8 mouse cellular contexts compared by ENCODE assay signal in genomic region chr7:30090092-30090969, GRCm38 (mm10). TPM values are rescaled to one million over a fixed set of nuclear protein-coding genes. Genes with fewer than 3 reads are reported as not detected.
A peak's percentile ranks its signal among the peaks of the same experiment; 100 is the strongest.
DNase-seq lines count a peak whose midpoint lies in the region; ATAC-seq and TF ChIP-seq lines count a peak whose summit lies in the region.

TSS of gene Gm26920 (minus strand) at chr7:30090410.
TSS of gene Zfp566 (minus strand) at chr7:30090527.

- peak within 1 kb of the TSS; percentile 72 for H3K4me2 ChIP-seq in forebrain, embryonic 12.5 days
- peak within 1 kb of the TSS; percentile 81 for H3K4me2 ChIP-seq in heart, postnatal 0 days (ENCODE audit: low read depth, low read length)
- peak within 1 kb of the TSS; percentile 99 for H3K4me2 ChIP-seq in liver, embryonic 16.5 days (ENCODE audit: low read depth, low read length)
- H3K4me2 ChIP-seq in neural tube, embryonic 13.5 days = peak within 1 kb of the TSS; percentile 67

- H3K36me3 ChIP-seq in E14TG2a.4 (ENCODE audit: insufficient read depth, low read length) = peaks cover 18% of the 10 kb centered on the region
- peaks cover 18% of the 10 kb centered on the region for H3K36me3 ChIP-seq in forebrain, embryonic 12.5 days (replicated peaks)
- H3K36me3 ChIP-seq in heart, postnatal 0 days (replicated peaks; ENCODE audit: control insufficient read depth, insufficient read depth, low read length) = no peaks in the 10 kb centered on the region; the same call in 1 of the 2 replicates
- H3K36me3 ChIP-seq in liver, embryonic 16.5 days (ENCODE audit: control insufficient read depth, insufficient read depth) = no peaks in the 10 kb centered on the region
- H3K36me3 ChIP-seq in neural tube, embryonic 13.5 days = peaks cover 20% of the 10 kb centered on the region
- no peaks in the 10 kb centered on the region for H3K36me3 ChIP-seq in testis, adult 2 months (ENCODE audit: control insufficient read depth, insufficient read depth, low read length)

- peak within 1 kb of the TSS; percentile 88 for H3K27ac ChIP-seq in forebrain, embryonic 12.5 days
- peak within 1 kb of the TSS; percentile 60 for H3K27ac ChIP-seq in heart, postnatal 0 days (ENCODE audit: low read depth)
- H3K27ac ChIP-seq in liver, embryonic 16.5 days (ENCODE audit: low read length) = peak within 1 kb of the TSS; percentile 69
- H3K27ac ChIP-seq in neural tube, embryonic 13.5 days (replicated peaks) = peak within 1 kb of the TSS; percentile 85
- H3K27ac ChIP-seq in testis, adult 2 months (ENCODE audit: control insufficient read depth, insufficient read depth, low read depth, low read length) = peak within 1 kb of the TSS; percentile 90

- no peaks in the 10 kb centered on the region for H3K27me3 ChIP-seq in E14TG2a.4 (ENCODE audit: insufficient read depth, low read length)
- H3K27me3 ChIP-seq in forebrain, embryonic 12.5 days = no peaks in the 10 kb centered on the region
- no peaks in the 10 kb centered on the region for H3K27me3 ChIP-seq in heart, postnatal 0 days (ENCODE audit: control insufficient read depth, insufficient read depth, low read length)
- H3K27me3 ChIP-seq in liver, embryonic 16.5 days (ENCODE audit: control insufficient read depth, insufficient read depth, low read depth, low read length) = no peaks in the 10 kb centered on the region
- no peaks in the 10 kb centered on the region for H3K27me3 ChIP-seq in neural tube, embryonic 13.5 days
- H3K27me3 ChIP-seq in testis, adult 2 months (ENCODE audit: control insufficient read depth, insufficient read depth, low read length) = no peaks in the 10 kb centered on the region

- H3K4me3 ChIP-seq in E14TG2a.4 (replicated peaks; ENCODE audit: low read length) = peak within 1 kb of the TSS; percentile 94
- peak within 1 kb of the TSS; percentile 67 for H3K4me3 ChIP-seq in forebrain, embryonic 12.5 days (replicated peaks)
- H3K4me3 ChIP-seq in heart, postnatal 0 days (ENCODE audit: low read depth, low read length) = peak within 1 kb of the TSS; percentile 53
- peak within 1 kb of the TSS; percentile 73 for H3K4me3 ChIP-seq in liver, embryonic 16.5 days (ENCODE audit: low read depth, low read length)
- peak within 1 kb of the TSS; percentile 54 for H3K4me3 ChIP-seq in neural tube, embryonic 13.5 days
- peak within 1 kb of the TSS; percentile 98 for H3K4me3 ChIP-seq in testis, adult 2 months (ENCODE audit: control insufficient read depth, low read depth, low read length)

- no peak; the same call in 1 of the 2 replicates for TF ChIP-seq EP300 in heart, postnatal 0 days (IDR thresholded peaks at IDR 0.05; ENCODE audit: low read depth)

- peak within 1 kb of the TSS; percentile 75 for H3K9ac ChIP-seq in forebrain, embryonic 12.5 days
- peak within 1 kb of the TSS; percentile 60 for H3K9ac ChIP-seq in heart, postnatal 0 days (replicated peaks; ENCODE audit: low read depth, low read length)
- H3K9ac ChIP-seq in liver, embryonic 16.5 days (ENCODE audit: low read depth, low read length) = peak within 1 kb of the TSS; percentile 69
- peak within 1 kb of the TSS; percentile 78 for H3K9ac ChIP-seq in neural tube, embryonic 13.5 days

- H3K9me3 ChIP-seq in E14TG2a.4 (ENCODE audit: low read length) = no peaks in the 10 kb centered on the region
- peaks cover 2% of the 10 kb centered on the region; the same call in 1 of the 2 replicates for H3K9me3 ChIP-seq in forebrain, embryonic 12.5 days
- H3K9me3 ChIP-seq in heart, postnatal 0 days (replicated peaks; ENCODE audit: control insufficient read depth, low read length) = no peaks in the 10 kb centered on the region
- H3K9me3 ChIP-seq in liver, embryonic 16.5 days (replicated peaks; ENCODE audit: control insufficient read depth, low read length) = no peaks in the 10 kb centered on the region
- H3K9me3 ChIP-seq in neural tube, embryonic 13.5 days = no peaks in the 10 kb centered on the region

- ATAC-seq in forebrain, embryonic 12.5 days (ENCODE audit: low FRiP score) = peak; percentile 92
- ATAC-seq in heart, postnatal 0 days (ENCODE audit: insufficient read depth, low read depth) = peak; percentile 91
- ATAC-seq in liver, embryonic 16.5 days (ENCODE audit: low read depth) = peak; percentile 93
- ATAC-seq in neural tube, embryonic 13.5 days (ENCODE audit: low read depth) = peak; percentile 92

- H3K4me1 ChIP-seq in E14TG2a.4 (replicated peaks; ENCODE audit: low read depth, low read length) = peaks cover 71% of the 10 kb centered on the region
- peaks cover 37% of the 10 kb centered on the region for H3K4me1 ChIP-seq in forebrain, embryonic 12.5 days
- H3K4me1 ChIP-seq in heart, postnatal 0 days (ENCODE audit: control insufficient read depth, insufficient read depth) = peaks cover 14% of the 10 kb centered on the region
- H3K4me1 ChIP-seq in liver, embryonic 16.5 days (ENCODE audit: control insufficient read depth, low read depth, low read length) = peaks cover 21% of the 10 kb centered on the region
- peaks cover 34% of the 10 kb centered on the region for H3K4me1 ChIP-seq in neural tube, embryonic 13.5 days (replicated peaks)
- H3K4me1 ChIP-seq in testis, adult 2 months (ENCODE audit: control insufficient read depth, insufficient read depth, low read length) = peaks cover 14% of the 10 kb centered on the region

- no peak for TF ChIP-seq CTCF in E14TG2a.4 (conservative IDR thresholded peaks at IDR 0.05; ENCODE audit: low read length)
- TF ChIP-seq CTCF in heart, postnatal 0 days (IDR thresholded peaks at IDR 0.05; ENCODE audit: low read depth) = no peak
- no peak for TF ChIP-seq CTCF in testis, adult 2 months (IDR thresholded peaks at IDR 0.05; ENCODE audit: control insufficient read depth, insufficient read depth, insufficient replicate concordance, low read depth, low read length)

- TF ChIP-seq POLR2A in testis, adult 2 months (IDR thresholded peaks at IDR 0.05; ENCODE audit: control insufficient read depth, low read depth, low read length) = peak; percentile 77

- under 1% methylated on average over 40 of the region's 40 CpGs for WGBS in forebrain, embryonic 12.5 days
- WGBS in heart, postnatal 0 days = under 1% methylated on average over 40 of the region's 40 CpGs
- WGBS in liver, embryonic 16.5 days (ENCODE audit: insufficient replicate concordance) = under 1% methylated on average over 40 of the region's 40 CpGs
- WGBS in neural tube, embryonic 13.5 days = under 1% methylated on average over 40 of the region's 40 CpGs

- DNase-seq in c-Kit-positive CD71-positive TER-119-positive erythroid progenitor cells, embryonic 14.5 days (ENCODE audit: low spot score) = peak; percentile 95
- DNase-seq in heart, postnatal 0 days (ENCODE audit: low spot score) = peak; percentile 99
- peak; percentile 95 to 97 for DNase-seq in kidney, postnatal 4 days

RNA-seq across cellular contexts. Expression of gene Gm26920, which starts in this region (rescaled TPM):
- polyA plus RNA-seq in forebrain, embryonic 12.5 days (2016; fragmentation: Nextera tagmentation; extraction: Ambion mirVana) = 2.7 and 6.9 TPM in 2 replicates
- total RNA-seq in heart, postnatal 0 days (2014; rRNA removed; ENCODE audit: low replicate concordance) = not detected in 2 replicates
- 0.18 TPM in 1 of 2 replicates, not detected in the other for polyA plus RNA-seq in heart, postnatal 0 days (2015; fragmentation: Nextera tagmentation; extraction: Ambion mirVana)
- not detected in 2 replicates for polyA plus RNA-seq in liver, embryonic 16.5 days (2015; fragmentation: Nextera tagmentation; extraction: Ambion mirVana)
- polyA plus RNA-seq in neural tube, embryonic 13.5 days (2015; fragmentation: Nextera tagmentation; extraction: Ambion mirVana) = 1.2 and 1.5 TPM in 2 replicates
- not detected in 2 replicates for polyA plus RNA-seq in testis, adult 2 months (2012; rRNA removed)

RNA-seq across cellular contexts. Expression of gene Zfp566, which starts in this region (rescaled TPM):
- 13.5 and 16.2 TPM in 2 replicates for polyA plus RNA-seq in forebrain, embryonic 12.5 days (2016; fragmentation: Nextera tagmentation; extraction: Ambion mirVana)
- not detected in 2 replicates for total RNA-seq in heart, postnatal 0 days (2014; rRNA removed; ENCODE audit: low replicate concordance)
- polyA plus RNA-seq in heart, postnatal 0 days (2015; fragmentation: Nextera tagmentation; extraction: Ambion mirVana) = 4.1 and 4.6 TPM in 2 replicates
- polyA plus RNA-seq in liver, embryonic 16.5 days (2015; fragmentation: Nextera tagmentation; extraction: Ambion mirVana) = 1.0 and 1.4 TPM in 2 replicates
- 16.2 and 16.4 TPM in 2 replicates for polyA plus RNA-seq in neural tube, embryonic 13.5 days (2015; fragmentation: Nextera tagmentation; extraction: Ambion mirVana)
- polyA plus RNA-seq in testis, adult 2 months (2012; rRNA removed) = 0.43 and 0.76 TPM in 2 replicates

Comparison
In these comparisons a context has a peak if more than half of its experiments do, and no peak if none do; other contexts are left out.
1. Peak in every context shown above with its lines: DNase-seq, ATAC-seq, H3K4me3 ChIP-seq and H3K27ac ChIP-seq.